Mouse (Mus musculus) forebrain, embryonic 12.5 days (tissue): ENCODE data around the gene Helz2. TPM values are rescaled to one million over a fixed set of nuclear protein-coding genes. Genes with fewer than 3 reads are reported as not detected.

Experiments
- ATAC-seq: fragments of 200-750 bp; cut with Nextera tagmentation; 2 replicates; pipeline ENCODE4 v1.8.0; 2017; ENCODE audit warnings: moderate TSS enrichment; ENCODE audit not compliant: low FRiP score
- H3K27ac ChIP-seq: fragments of 300-500 bp; sonication (generic); 2 replicates; pipeline ENCODE4 v1.5.1; 2016; ENCODE audit warnings: mild to moderate bottlenecking
- H3K27me3 ChIP-seq: fragments of 300-500 bp; sonication (generic); 2 replicates; pipeline ENCODE4 v1.6.1; 2016; ENCODE audit warnings: mild to moderate bottlenecking
- H3K36me3 ChIP-seq: fragments of 300-500 bp; sonication (generic); replicated peaks from 2 replicates; pipeline ENCODE4 v1.6.1; 2016; ENCODE audit warnings: mild to moderate bottlenecking
- H3K4me1 ChIP-seq: fragments of 300-500 bp; sonication (generic); 2 replicates; pipeline ENCODE4 v1.6.1; 2016
- H3K4me2 ChIP-seq: fragments of 300-500 bp; sonication (generic); 2 replicates; pipeline ENCODE4 v1.6.1; 2016; ENCODE audit warnings: mild to moderate bottlenecking, moderate library complexity
- H3K4me3 ChIP-seq: fragments of 300-500 bp; sonication (generic); replicated peaks from 2 replicates; pipeline ENCODE4 v1.5.1; 2016; ENCODE audit warnings: mild to moderate bottlenecking
- H3K9ac ChIP-seq: fragments of 300-500 bp; sonication (generic); 2 replicates; pipeline ENCODE4 v1.6.1; 2016; ENCODE audit warnings: mild to moderate bottlenecking
- H3K9me3 ChIP-seq: fragments of 300-500 bp; sonication (generic); 2 replicates; pipeline ENCODE4 v1.6.1; 2016
- WGBS: fragments of 180-500 bp; shearing (Covaris S2); methylation state at CpG from one replicate; pipeline ENCODE4 v1.1.7; 2016; 5-methylcytosine and 5-hydroxymethylcytosine counted together
- polyA plus RNA-seq: library from polyadenylated mRNA; unstranded; fragments of >200 nt; fragmentation: Nextera tagmentation; extraction: Ambion mirVana; gene quantifications from 2 replicates; pipeline ENCODE4 v1.2.1, GENCODE M21; 2016

The Helz2 gene
- polyA plus RNA-seq, 1 experiment from 2014 or later = 0.47 TPM

DNA sequence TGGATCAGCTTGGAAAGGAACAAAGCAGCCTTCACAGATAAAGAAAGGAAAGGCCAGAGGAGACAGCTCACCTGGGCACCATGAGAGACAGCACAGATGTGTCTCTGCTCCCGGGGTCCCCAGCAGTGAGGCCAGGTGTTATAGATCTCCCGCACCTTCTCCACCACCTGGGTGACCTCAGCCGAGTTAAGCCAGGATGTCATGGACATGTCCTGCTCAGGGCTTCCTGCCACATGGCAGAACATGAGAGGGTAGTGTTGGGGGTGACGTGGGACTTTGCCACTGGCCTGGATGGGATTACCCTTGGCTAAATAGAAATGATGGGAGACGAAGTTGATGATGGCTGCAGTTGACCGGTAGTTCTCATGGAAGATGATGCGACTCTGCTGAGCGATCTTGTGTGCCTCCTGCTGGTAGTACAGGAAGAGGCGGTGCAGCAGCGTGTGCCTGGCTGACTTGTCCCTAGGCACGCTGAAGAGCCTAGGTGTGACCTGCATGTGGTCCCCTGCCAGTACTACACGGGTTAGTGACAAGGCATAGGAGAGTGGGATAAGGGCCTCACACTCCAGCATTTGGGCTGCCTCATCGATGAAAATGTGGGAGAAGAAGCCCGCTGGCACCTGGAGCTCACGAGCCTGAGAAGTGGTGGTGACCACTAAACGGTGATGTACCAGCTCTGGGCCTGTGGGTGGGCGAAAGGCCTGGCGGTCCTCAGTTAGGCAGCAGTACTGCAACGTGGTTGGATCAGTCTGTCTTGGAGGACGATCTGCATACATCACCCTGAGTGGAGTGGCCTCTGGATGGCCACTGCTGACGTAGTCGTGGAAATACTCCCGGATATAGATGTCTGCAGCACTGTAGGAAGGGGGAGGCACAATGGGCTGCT is 5.9 kb downstream of the Helz2 start:
- Histone ChIP-seq H3K36me3 (no peaks in the 10 kb centered on the region), H3K4me3 (no peak overlapping the region), H3K4me1 (no peaks in the 10 kb centered on the region), H3K27ac (no peak overlapping the region), H3K9ac (no peak overlapping the region; the same call in 1 of the 2 replicates), H3K9me3 (no peaks in the 10 kb centered on the region), H3K27me3 (0 out of 2 replicates have a peak, but pooled peaks cover 4% of the 10 kb centered on the region), H3K4me2 (no peak overlapping the region)
- no peak for ATAC-seq
- 89% methylated on average over 23 of the region's 23 CpGs for WGBS

DNA sequence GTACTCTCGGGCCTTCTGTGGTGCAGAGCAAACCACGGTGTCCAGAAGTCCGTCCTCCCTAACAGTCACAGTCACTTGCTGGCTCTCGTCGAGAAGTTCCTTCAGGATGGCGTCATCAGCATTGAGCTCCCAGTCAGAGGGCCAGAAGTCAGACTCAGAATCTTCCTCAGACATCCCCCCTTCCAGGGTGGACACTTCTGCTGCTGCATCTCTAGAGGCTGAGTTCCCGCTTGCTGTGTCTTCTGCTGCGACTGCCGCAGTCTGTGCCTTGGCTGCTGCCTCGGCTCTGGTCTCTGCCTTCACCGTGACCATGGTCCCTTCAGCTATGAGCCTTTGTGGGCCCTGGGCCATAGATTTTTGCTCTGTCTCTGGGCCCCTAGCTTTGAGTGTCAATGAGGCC is 7.1 kb downstream of the Helz2 start:
- no peaks in the 10 kb centered on the region for H3K36me3 ChIP-seq
- H3K27ac ChIP-seq = no peak overlapping the region
- H3K4me2 ChIP-seq = no peak overlapping the region
- no peaks in the 10 kb centered on the region for H3K4me1 ChIP-seq
- no peaks in the 10 kb centered on the region for H3K9me3 ChIP-seq
- no peak for ATAC-seq
- WGBS = 95% methylated on average over 11 of the region's 11 CpGs
- H3K9ac ChIP-seq = no peak overlapping the region
- H3K4me3 ChIP-seq = no peak overlapping the region
- H3K27me3 ChIP-seq = no peaks in the 10 kb centered on the region

DNA sequence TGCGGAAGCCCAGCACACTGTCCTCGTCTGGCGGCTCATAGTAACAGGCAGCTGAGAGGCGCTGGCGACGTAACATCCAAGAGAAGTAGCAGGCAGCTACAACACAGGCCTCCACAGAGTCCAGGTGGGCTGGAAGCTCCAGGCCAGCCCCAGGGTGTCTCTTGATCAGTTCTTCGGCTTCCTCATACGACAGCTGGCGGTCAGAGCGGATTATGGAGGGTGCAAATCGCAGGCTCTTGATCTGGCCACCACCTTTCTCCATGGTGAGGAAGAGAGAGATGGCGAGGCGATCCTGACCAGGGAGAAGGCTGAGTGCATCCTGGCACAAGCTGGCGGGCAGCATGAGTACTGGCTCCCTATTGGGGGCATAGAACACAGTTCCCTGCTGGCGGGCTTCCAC is 8.4 kb downstream of the Helz2 start:
- no peaks in the 10 kb centered on the region for H3K36me3 ChIP-seq
- 89% methylated on average over 15 of the region's 15 CpGs for WGBS
- H3K27me3 ChIP-seq = no peaks in the 10 kb centered on the region
- H3K9ac ChIP-seq = no peak overlapping the region
- no peaks in the 10 kb centered on the region for H3K4me1 ChIP-seq
- no peak for ATAC-seq
- H3K27ac ChIP-seq = no peak overlapping the region
- H3K9me3 ChIP-seq = no peaks in the 10 kb centered on the region
- no peak overlapping the region for H3K4me3 ChIP-seq
- H3K4me2 ChIP-seq = no peak overlapping the region

DNA sequence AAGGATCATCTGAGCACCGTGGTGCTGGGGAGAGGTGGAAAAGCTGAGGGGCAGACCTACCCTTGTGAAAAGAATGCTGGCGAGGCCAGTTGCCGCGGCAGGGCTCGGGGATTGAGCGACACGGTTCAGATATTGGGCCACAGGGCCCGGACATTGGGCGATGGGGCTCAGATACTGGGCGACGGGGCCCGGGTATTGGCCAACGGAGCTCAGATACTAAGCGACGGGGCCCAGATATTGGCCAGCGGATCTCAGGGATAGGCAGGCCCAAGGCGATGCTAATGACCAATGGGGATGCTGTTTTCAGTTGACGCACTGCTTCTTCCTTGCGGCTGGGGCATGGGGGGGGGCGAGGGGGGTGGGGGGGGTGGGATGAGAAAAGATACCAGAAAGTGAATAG is 10.7 kb downstream of the Helz2 start:
- Histone ChIP-seq H3K36me3 (no peaks in the 10 kb centered on the region), H3K27ac (no peak overlapping the region), H3K27me3 (no peaks in the 10 kb centered on the region), H3K4me1 (no peaks in the 10 kb centered on the region), H3K9ac (no peak overlapping the region), H3K9me3 (no peaks in the 10 kb centered on the region), H3K4me2 (no peak overlapping the region), H3K4me3 (no peak overlapping the region)
- ATAC-seq = no peak
- 81% methylated on average over 20 of the region's 20 CpGs for WGBS

DNA sequence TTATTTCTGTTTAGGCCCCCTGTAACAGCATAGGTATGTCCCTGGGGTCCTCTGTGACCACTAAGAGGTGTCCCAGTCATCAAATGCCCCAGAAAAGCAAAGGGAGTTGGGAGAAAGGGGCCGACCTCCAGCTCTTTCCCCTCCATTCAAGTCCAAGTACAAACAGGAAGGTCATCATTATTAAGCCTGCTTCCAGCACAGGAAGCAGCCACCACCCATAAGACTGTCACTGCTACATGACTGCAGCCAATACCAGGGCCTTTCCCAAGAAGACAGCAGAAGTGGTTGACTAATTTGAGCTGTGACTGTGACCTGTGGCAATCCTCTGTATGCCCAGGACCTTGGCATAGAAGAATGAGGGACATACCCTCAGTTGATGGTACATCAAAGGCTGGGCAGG is 13.5 kb downstream of the Helz2 start:
- Histone ChIP-seq H3K4me1 (no peaks in the 10 kb centered on the region), H3K4me3 (no peak overlapping the region), H3K9me3 (no peaks in the 10 kb centered on the region), H3K27me3 (no peaks in the 10 kb centered on the region), H3K4me2 (no peak overlapping the region), H3K9ac (no peak overlapping the region), H3K27ac (no peak overlapping the region), H3K36me3 (no peaks in the 10 kb centered on the region)
- no peak for ATAC-seq
- 77% methylated on average over 1 of the region's 1 CpGs for WGBS

DNA sequence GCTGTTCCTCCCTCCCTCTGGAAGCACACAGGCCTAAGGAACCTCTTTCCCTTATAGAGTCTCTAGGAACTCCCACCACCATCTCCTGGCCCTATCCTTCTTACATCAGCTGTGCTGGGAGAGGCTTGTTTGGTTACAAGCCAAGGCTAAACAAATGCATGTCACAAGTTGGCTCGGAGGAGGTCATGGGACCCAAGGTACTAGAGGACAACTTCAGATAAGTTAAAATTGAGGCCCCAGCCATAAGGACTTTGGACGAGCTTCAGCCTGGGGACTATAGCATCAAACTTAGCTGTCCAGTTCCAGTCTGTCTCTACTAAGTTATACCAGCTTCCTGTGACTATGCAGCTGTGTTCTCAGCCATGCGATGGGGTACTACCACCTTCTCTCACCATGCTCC is 14.7 kb downstream of the Helz2 start:
- Histone ChIP-seq H3K9me3 (no peaks in the 10 kb centered on the region), H3K4me3 (no peak overlapping the region), H3K27ac (no peak overlapping the region), H3K9ac (no peak overlapping the region), H3K27me3 (no peaks in the 10 kb centered on the region), H3K4me2 (no peak overlapping the region), H3K4me1 (no peaks in the 10 kb centered on the region), H3K36me3 (no peaks in the 10 kb centered on the region)
- no peak for ATAC-seq
- WGBS = 87% methylated on average over 3 of the region's 3 CpGs

DNA sequence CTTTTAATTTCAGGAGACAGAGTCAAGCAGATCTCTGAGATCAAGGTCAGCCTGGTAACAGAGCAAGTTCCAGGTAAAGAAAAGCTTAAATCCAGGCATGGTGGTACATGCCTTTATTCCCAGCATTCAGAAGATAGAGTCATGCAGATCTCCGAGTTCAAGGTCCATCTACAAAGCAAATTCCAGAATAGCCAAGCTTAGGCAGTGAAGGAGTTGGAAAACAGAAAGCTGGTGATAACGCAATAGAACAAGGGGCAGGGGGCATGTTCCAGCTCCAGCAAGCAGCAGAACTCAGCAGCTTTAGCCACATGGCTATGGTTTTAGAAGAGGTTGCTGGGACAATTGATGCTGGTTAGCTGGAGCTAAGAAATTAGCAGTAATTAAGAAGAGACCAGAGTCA is 16.8 kb downstream of the Helz2 start:
- H3K9ac ChIP-seq = no peak overlapping the region
- H3K27ac ChIP-seq = no peak overlapping the region
- no peak overlapping the region for H3K4me2 ChIP-seq
- 93% methylated on average over 2 of the region's 2 CpGs for WGBS
- 0 out of 2 replicates have a peak, but pooled peaks cover 9% of the 10 kb centered on the region for H3K27me3 ChIP-seq
- H3K4me3 ChIP-seq = no peak overlapping the region
- no peaks in the 10 kb centered on the region for H3K36me3 ChIP-seq
- peaks cover 5% of the 10 kb centered on the region for H3K4me1 ChIP-seq
- no peaks in the 10 kb centered on the region for H3K9me3 ChIP-seq
- ATAC-seq = no peak

DNA sequence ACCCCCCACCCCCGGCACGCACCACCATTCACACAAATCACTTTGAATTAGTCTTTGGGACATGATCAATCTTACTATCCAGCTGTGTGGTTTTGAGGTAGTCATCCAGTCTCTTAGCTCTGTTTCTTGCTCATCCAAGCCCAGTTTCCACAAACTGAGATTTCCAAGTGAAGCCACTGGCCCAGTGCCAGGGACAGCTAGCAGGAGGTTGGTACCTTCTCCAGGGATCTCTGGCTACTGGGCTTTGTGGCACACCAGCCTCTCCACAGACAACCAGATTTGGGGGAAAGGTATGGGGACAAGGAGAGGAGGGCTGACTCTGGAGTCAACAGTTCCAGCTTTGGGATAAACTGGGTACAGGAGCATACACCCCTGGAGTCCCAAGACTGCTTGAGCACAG is 21.5 kb downstream of the Helz2 start:
- H3K4me2 ChIP-seq = peak overlapping the region; percentile 63
- ATAC-seq = no peak
- no peaks in the 10 kb centered on the region for H3K9me3 ChIP-seq
- 51% methylated on average over 2 of the region's 2 CpGs for whole genome bisulfite sequencing
- H3K27ac ChIP-seq = no peak overlapping the region
- 0 out of 2 replicates have a peak, but pooled peaks cover 12% of the 10 kb centered on the region for H3K27me3 ChIP-seq
- peaks cover 12% of the 10 kb centered on the region for H3K4me1 ChIP-seq
- H3K36me3 ChIP-seq = no peaks in the 10 kb centered on the region
- H3K4me3 ChIP-seq = peak overlapping the region; percentile 28; the same call in 1 of the 2 replicates
- no peak overlapping the region for H3K9ac ChIP-seq

DNA sequence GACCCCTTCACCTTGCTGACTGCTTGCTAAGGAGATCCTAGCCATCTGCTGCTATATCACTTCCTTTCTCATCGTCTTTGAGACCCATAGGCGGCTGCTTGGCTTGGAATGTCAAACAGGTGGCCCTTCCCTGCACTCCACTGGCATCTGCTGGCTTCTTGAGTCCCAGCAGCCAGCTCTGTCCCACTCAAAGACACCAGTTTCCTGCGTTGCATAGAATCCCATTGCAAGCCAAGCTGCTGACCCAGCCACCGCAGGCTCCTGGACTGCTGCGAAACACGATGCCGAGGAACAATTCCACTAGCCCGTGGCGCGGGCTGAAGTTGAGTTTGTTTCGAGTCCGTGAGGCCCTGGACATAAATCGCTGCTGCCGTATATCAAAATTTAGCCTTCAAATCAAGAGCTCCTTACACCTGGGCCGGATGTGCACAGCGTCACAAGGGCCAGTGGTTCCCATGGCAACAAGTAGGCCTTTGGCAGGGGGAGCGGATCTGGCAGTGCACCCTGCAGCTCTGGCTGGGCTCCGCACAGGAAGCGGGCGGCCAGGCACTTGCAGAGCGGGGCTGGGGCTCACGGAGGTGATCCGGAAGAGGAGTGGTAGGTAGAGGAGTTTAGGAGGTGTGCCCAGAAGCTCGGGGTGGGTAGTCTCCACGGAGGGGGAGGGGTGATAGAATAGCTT is 22.1 kb downstream of the Helz2 start, which contains the start of gene Fndc11:
TSS of gene Fndc11 (plus strand) at position 476 of the 679 bp plus-strand sequence.
- peaks cover 12% of the 10 kb centered on the region for H3K4me1 ChIP-seq
- H3K27me3 ChIP-seq = peaks cover 13% of the 10 kb centered on the region; the same call in 1 of the 2 replicates
- 5% methylated on average over 25 of the region's 25 CpGs for WGBS
- no peak within 1 kb of the TSS for H3K27ac ChIP-seq
- peak within 1 kb of the TSS; percentile 46; the same call in 1 of the 2 replicates for H3K9ac ChIP-seq
- no peaks in the 10 kb centered on the region for H3K36me3 ChIP-seq
- peak within 1 kb of the TSS; percentile 63 for H3K4me2 ChIP-seq
- H3K9me3 ChIP-seq = no peaks in the 10 kb centered on the region
- H3K4me3 ChIP-seq = peak within 1 kb of the TSS; percentile 28
- peak; percentile 83 for ATAC-seq

DNA sequence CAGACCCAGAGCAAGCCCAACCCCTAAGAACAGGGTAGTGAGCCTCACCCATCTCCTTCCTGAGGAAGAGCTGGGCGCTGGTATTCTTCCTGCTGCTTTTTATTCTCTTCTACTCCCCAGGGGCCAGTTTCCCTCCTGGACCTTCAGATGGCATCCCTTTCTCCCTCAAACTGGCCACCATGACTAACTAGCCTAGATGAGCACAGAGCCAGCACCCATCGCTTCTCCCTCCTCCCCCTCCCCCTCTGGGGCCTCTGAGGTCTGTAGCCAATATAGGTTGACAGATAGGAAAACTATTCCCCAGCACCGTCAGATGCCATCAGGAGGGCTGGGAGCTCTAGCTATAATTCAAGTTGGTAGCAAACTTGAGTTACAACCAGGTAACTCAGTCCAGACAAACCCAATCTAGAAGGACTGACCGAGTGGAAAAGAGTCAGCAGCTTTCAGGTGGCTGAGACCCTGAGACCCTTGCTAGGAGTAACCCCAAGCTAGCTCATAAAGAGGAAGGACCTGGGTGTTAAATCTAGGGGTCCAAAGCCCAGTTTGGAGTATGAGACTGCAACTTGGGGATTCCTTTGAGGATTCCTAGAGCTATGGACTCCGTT is 22.8 kb downstream of the Helz2 start:
- H3K4me3 ChIP-seq = no peak overlapping the region
- H3K4me2 ChIP-seq = no peak overlapping the region
- H3K36me3 ChIP-seq = no peaks in the 10 kb centered on the region
- H3K27me3 ChIP-seq = peaks cover 20% of the 10 kb centered on the region
- 73% methylated on average over 5 of the region's 5 CpGs for WGBS
- no peaks in the 10 kb centered on the region for H3K9me3 ChIP-seq
- no peak overlapping the region for H3K9ac ChIP-seq
- no peak for ATAC-seq
- no peak overlapping the region for H3K27ac ChIP-seq
- peaks cover 12% of the 10 kb centered on the region for H3K4me1 ChIP-seq

DNA sequence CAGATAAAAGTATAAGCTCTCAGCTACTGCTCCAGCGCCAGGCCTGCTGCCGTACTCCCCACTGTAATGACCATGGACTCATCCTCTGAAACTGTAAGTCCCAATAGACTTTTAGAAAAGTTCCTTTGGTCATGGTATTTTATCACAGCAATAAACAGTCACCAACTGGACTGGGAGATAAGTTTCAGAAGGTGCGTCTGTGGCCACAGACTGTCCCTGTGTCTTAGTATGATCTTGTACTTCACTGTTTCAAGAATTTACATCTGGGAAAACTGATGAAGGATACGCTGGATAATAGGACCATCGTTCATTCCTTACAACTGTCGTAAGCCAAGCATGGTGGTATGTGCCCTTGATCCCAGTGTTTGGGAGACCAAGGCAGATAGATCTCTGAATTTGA is 25.8 kb downstream of the Helz2 start:
- H3K4me3 ChIP-seq = no peak overlapping the region
- no peak overlapping the region for H3K4me2 ChIP-seq
- no peak overlapping the region for H3K9ac ChIP-seq
- H3K36me3 ChIP-seq = no peaks in the 10 kb centered on the region
- H3K9me3 ChIP-seq = no peaks in the 10 kb centered on the region
- H3K27ac ChIP-seq = no peak overlapping the region
- H3K27me3 ChIP-seq = peaks cover 44% of the 10 kb centered on the region
- 92% methylated on average over 6 of the region's 6 CpGs for WGBS
- H3K4me1 ChIP-seq = peaks cover 22% of the 10 kb centered on the region
- no peak for ATAC-seq

DNA sequence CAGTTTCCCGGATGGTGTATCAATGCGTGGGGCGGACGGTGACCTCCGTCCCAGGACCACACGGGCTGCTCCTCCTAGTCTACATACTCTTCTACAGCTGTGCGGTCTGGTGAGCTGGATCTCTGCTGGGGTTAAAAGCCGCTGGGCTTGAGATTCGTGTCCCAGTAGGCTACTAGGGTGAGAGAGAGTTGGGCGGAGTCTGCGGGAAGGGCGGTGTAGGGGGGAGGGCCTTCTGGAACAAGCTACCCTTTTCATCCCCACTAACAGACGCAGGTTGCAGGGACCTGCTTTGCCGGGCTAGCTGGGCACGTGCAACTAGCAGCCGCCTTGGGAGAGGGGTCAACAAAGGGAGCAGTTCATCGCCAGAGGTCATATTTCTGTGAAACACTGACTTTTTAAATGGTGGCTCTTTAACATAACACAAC is 28.8 kb downstream of the Helz2 start, which contains the start of gene Srms:
TSS of gene Srms (minus strand) at position 165 of the 425 bp plus-strand sequence.
- peak within 1 kb of the TSS; percentile 49 for H3K4me2 ChIP-seq
- ATAC-seq = no peak
- H3K9me3 ChIP-seq = no peaks in the 10 kb centered on the region
- H3K9ac ChIP-seq = no peak within 1 kb of the TSS; the same call in none of the 2 replicates
- WGBS = 1% methylated on average over 17 of the region's 17 CpGs
- no peak within 1 kb of the TSS for H3K27ac ChIP-seq
- peaks cover 10% of the 10 kb centered on the region for H3K4me1 ChIP-seq
- peaks cover 44% of the 10 kb centered on the region for H3K27me3 ChIP-seq
- no peaks in the 10 kb centered on the region for H3K36me3 ChIP-seq
- H3K4me3 ChIP-seq = peak within 1 kb of the TSS; percentile 25
